Mouse (Mus musculus): ENCODE data around the gene Ints14. TPM values are rescaled to one million over a fixed set of nuclear protein-coding genes. Genes with fewer than 3 reads are reported as not detected.
A peak's percentile ranks its signal among the peaks of the same experiment; 100 is the strongest.

Ints14 gene
- total and polyA plus RNA-seq, 2 experiments from 2014 or later: 26.2 to 34.6 TPM

DNA sequence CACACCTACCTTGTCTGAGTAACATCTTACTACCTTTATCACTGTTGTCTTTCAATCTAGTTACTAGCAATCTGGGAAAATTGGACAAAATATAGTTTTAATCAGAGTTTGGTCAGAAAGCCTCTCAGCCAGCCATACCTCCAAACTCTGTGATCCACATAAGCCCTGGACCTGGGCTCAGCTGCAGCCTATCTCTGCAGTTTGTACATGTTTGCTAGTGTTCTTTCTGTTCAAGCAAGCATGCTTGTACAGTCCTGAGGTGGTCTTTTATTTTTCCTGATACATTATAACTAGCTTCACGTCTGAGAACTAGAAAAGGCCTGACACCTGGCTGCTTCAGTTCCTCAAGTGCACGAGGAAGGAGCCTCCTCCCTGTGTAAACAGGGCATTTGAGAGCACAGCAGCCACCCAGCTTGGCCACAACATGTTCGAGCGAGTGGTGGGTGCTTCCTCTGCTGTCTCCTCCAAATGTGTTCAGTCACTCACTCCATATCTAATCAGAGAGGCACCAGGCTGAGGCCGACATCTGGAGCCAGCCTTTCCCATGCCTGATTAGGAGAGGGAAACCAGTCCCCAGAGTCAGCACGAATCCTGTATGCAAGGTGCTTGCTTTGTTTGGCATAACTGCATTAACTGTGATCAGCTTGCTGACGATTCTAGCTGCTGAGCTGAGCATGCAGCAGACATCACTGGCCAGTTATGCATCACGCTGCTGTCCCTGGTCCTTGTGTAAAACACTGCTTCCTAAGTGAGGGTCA is 24.5 kb downstream of the Ints14 start:
- DNase-seq (ENCODE audit: low spot score) (peak; percentile 12), ATAC-seq (ENCODE audit: insufficient read depth, low read depth) (peak; percentile 38)
- TF ChIP-seq CTCF (IDR thresholded peaks at IDR 0.05; ENCODE audit: low read depth): no peak
- no peak for TF ChIP-seq EP300 (IDR thresholded peaks at IDR 0.05; ENCODE audit: low read depth)
- H3K4me1 ChIP-seq (ENCODE audit: control insufficient read depth, insufficient read depth): 0 out of 2 replicates have a peak, but pooled peaks cover 7% of the 10 kb centered on the region
- no peak overlapping the region for H3K4me3 ChIP-seq (ENCODE audit: low read depth, low read length)
- peaks cover 87% of the 10 kb centered on the region for H3K36me3 ChIP-seq (replicated peaks; ENCODE audit: control insufficient read depth, insufficient read depth, low read length)
- peak overlapping the region; percentile 57; the same call in 1 of the 2 replicates for H3K27ac ChIP-seq (ENCODE audit: low read depth)
- H3K4me2 ChIP-seq (ENCODE audit: low read depth, low read length): no peak overlapping the region
- no peaks in the 10 kb centered on the region for H3K27me3 ChIP-seq (ENCODE audit: control insufficient read depth, insufficient read depth, low read length)
- no peak overlapping the region for H3K9ac ChIP-seq (replicated peaks; ENCODE audit: low read depth, low read length)
- 17% methylated on average over 8 of the region's 8 CpGs for WGBS
- no peaks in the 10 kb centered on the region for H3K9me3 ChIP-seq (replicated peaks; ENCODE audit: control insufficient read depth, low read length)

DNA sequence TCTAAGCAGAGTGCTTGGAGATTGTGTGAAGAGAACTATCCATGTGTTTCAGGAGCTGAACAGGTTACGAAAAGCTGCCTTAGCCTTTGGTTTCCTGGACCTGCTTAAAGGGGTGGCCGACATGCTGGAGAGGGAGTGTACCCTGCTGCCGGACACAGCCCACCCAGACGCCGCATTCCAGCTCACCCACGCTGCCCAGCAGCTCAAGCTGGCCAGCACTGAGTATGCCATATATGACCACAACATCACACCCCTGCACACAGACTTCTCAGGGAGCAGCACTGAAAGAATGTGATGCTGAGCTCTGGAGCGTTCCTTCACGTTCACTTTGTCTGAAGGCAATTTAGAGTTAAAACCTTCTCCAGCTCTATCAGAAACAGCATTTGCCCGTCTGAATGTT is 25.1 kb downstream of the Ints14 start:
- Histone ChIP-seq H3K4me2 (ENCODE audit: low read depth, low read length) (no peak overlapping the region), H3K36me3 (replicated peaks; ENCODE audit: control insufficient read depth, insufficient read depth, low read length) (peaks cover 86% of the 10 kb centered on the region), H3K27me3 (ENCODE audit: control insufficient read depth, insufficient read depth, low read length) (no peaks in the 10 kb centered on the region), H3K4me3 (ENCODE audit: low read depth, low read length) (no peak overlapping the region), H3K4me1 (ENCODE audit: control insufficient read depth, insufficient read depth) (peaks cover 10% of the 10 kb centered on the region; the same call in 1 of the 2 replicates), H3K9me3 (replicated peaks; ENCODE audit: control insufficient read depth, low read length) (no peaks in the 10 kb centered on the region), H3K27ac (ENCODE audit: low read depth) (peak overlapping the region; percentile 57), H3K9ac (replicated peaks; ENCODE audit: low read depth, low read length) (no peak overlapping the region)
- DNase-seq (ENCODE audit: low spot score) (peak; percentile 7), ATAC-seq (ENCODE audit: insufficient read depth, low read depth) (peak; percentile 33)
- 35% methylated on average over 9 of the region's 9 CpGs for WGBS
- TF ChIP-seq CTCF (IDR thresholded peaks at IDR 0.05; ENCODE audit: low read depth) (no peak), EP300 (IDR thresholded peaks at IDR 0.05; ENCODE audit: low read depth) (no peak)

DNA sequence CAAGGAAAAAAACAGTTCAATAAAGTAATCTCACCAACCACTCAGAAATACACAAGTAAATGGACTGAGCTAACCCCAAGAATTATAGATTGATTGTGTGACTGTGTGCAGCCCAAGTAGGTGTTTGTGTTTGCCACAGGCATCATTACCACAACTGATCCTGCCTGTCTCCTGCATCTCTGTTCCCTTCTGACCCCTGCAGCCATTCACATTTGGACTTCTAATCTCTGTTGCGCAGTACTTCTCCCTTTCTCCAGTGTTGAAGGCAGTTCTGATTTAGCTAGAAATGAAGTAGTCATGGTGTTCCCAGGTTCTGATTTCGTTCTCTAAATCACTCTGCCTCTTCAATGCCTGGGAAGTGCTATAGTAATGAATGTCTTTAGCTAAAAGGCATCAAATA is 26.9 kb downstream of the Ints14 start:
- no peak for ATAC-seq (ENCODE audit: insufficient read depth, low read depth)
- no peak for TF ChIP-seq EP300 (IDR thresholded peaks at IDR 0.05; ENCODE audit: low read depth)

DNA sequence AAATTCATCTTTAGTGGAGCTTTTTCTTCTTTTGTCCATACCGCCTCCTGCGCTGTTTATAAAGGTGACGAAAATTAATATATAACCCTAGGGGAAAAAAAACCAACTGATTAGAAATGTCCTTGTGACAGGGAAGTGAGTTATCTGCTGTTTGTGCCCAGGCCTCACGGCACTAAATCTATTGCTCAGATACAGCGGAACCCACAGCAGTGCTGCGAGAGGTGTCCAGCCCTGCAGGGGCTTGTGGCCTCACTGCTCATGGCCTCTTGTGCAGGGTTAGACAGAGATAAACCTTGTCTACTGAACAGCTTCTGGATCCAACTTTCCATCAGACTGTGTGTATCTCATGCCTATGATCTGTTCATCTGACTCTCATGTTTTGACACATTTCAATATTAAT is 27.7 kb downstream of the Ints14 start:
- WGBS: 64% methylated on average over 6 of the region's 6 CpGs
- H3K27ac ChIP-seq (ENCODE audit: low read depth): no peak overlapping the region
- no peak overlapping the region for H3K4me3 ChIP-seq (ENCODE audit: low read depth, low read length)
- no peaks in the 10 kb centered on the region for H3K9me3 ChIP-seq (replicated peaks; ENCODE audit: control insufficient read depth, low read length)
- ATAC-seq (ENCODE audit: insufficient read depth, low read depth) (no peak), DNase-seq (ENCODE audit: low spot score) (no peak)
- H3K27me3 ChIP-seq (ENCODE audit: control insufficient read depth, insufficient read depth, low read length): no peaks in the 10 kb centered on the region
- peaks cover 74% of the 10 kb centered on the region for H3K36me3 ChIP-seq (replicated peaks; ENCODE audit: control insufficient read depth, insufficient read depth, low read length)
- peaks cover 10% of the 10 kb centered on the region; the same call in 1 of the 2 replicates for H3K4me1 ChIP-seq (ENCODE audit: control insufficient read depth, insufficient read depth)
- TF ChIP-seq EP300 (IDR thresholded peaks at IDR 0.05; ENCODE audit: low read depth): no peak
- no peak for TF ChIP-seq CTCF (IDR thresholded peaks at IDR 0.05; ENCODE audit: low read depth)
- no peak overlapping the region for H3K9ac ChIP-seq (replicated peaks; ENCODE audit: low read depth, low read length)
- no peak overlapping the region for H3K4me2 ChIP-seq (ENCODE audit: low read depth, low read length)

More for the DNA sequence above, 26.9 kb downstream of the Ints14 start:
- no peak for DNase-seq (ENCODE audit: low spot score)
- no peak overlapping the region for H3K4me3 ChIP-seq (ENCODE audit: low read depth, low read length)
- H3K27me3 ChIP-seq (ENCODE audit: control insufficient read depth, insufficient read depth, low read length): no peaks in the 10 kb centered on the region
- no peaks in the 10 kb centered on the region for H3K9me3 ChIP-seq (replicated peaks; ENCODE audit: control insufficient read depth, low read length)
- no peak overlapping the region for H3K9ac ChIP-seq (replicated peaks; ENCODE audit: low read depth, low read length)
- no peak overlapping the region for H3K27ac ChIP-seq (ENCODE audit: low read depth)
- no peak overlapping the region for H3K4me2 ChIP-seq (ENCODE audit: low read depth, low read length)
- peaks cover 80% of the 10 kb centered on the region for H3K36me3 ChIP-seq (replicated peaks; ENCODE audit: control insufficient read depth, insufficient read depth, low read length)
- WGBS: 87% methylated on average over 2 of the region's 2 CpGs
- peaks cover 10% of the 10 kb centered on the region; the same call in 1 of the 2 replicates for H3K4me1 ChIP-seq (ENCODE audit: control insufficient read depth, insufficient read depth)

DNA sequence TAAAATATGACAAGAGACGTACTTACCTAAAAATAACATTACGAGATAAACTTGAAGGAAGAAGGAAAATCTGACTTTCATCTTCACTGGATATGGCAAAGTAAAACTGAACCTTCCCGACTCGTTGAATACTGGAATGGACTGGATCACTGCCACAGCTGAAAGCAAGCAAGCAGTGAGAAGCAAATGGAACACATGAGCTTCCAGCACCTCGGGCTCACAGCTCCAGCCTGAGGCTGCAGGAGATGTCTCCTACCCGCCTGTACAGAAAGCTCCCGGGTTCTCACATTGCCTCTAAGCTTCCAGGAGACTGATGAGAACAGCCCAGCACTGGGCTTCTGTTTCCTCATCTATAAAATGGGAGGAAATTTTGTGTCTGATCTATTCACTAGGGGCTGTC is 29.6 kb downstream of the Ints14 start:
- no peak overlapping the region for H3K4me2 ChIP-seq (ENCODE audit: low read depth, low read length)
- ATAC-seq (ENCODE audit: insufficient read depth, low read depth) (no peak), DNase-seq (ENCODE audit: low spot score) (no peak)
- no peak overlapping the region for H3K27ac ChIP-seq (ENCODE audit: low read depth)
- H3K27me3 ChIP-seq (ENCODE audit: control insufficient read depth, insufficient read depth, low read length): no peaks in the 10 kb centered on the region
- TF ChIP-seq CTCF (IDR thresholded peaks at IDR 0.05; ENCODE audit: low read depth) (no peak), EP300 (IDR thresholded peaks at IDR 0.05; ENCODE audit: low read depth) (no peak)
- H3K4me1 ChIP-seq (ENCODE audit: control insufficient read depth, insufficient read depth): peaks cover 7% of the 10 kb centered on the region; the same call in 1 of the 2 replicates
- H3K4me3 ChIP-seq (ENCODE audit: low read depth, low read length): no peak overlapping the region
- H3K9me3 ChIP-seq (replicated peaks; ENCODE audit: control insufficient read depth, low read length): no peaks in the 10 kb centered on the region
- H3K9ac ChIP-seq (replicated peaks; ENCODE audit: low read depth, low read length): no peak overlapping the region
- peaks cover 62% of the 10 kb centered on the region for H3K36me3 ChIP-seq (replicated peaks; ENCODE audit: control insufficient read depth, insufficient read depth, low read length)
- 42% methylated on average over 7 of the region's 7 CpGs for WGBS

Measured in heart, postnatal 0 days (tissue).